Mouse (Mus musculus) ES-Bruce4 (cell line): Measurements from ENCODE around the gene Jaml. TPM values are rescaled to one million over a fixed set of nuclear protein-coding genes. Genes with fewer than 3 reads are reported as not detected.

ENCODE experiments used
- H3K27ac ChIP-seq: 2 replicates; pipeline ENCODE4 v1.5.1; 2012; ENCODE audit warnings: low read length, inconsistent platforms; ENCODE audit not compliant: insufficient read depth
- H3K27me3 ChIP-seq: 2 replicates; pipeline ENCODE4 v1.6.1; 2012; ENCODE audit warnings: mild to moderate bottlenecking, low read length, inconsistent platforms; ENCODE audit not compliant: control insufficient read depth, poor library complexity, insufficient read depth, severe bottlenecking
- H3K36me3 ChIP-seq: 2 replicates; pipeline ENCODE4 v1.6.1; 2012; ENCODE audit warnings: inconsistent platforms, mild to moderate bottlenecking, low read length, moderate library complexity; ENCODE audit not compliant: control insufficient read depth, poor library complexity, insufficient read depth, severe bottlenecking
- H3K4me1 ChIP-seq: one replicate; pipeline ENCODE4 v1.8.1; 2011; ENCODE audit warnings: low read length; ENCODE audit not compliant: control insufficient read depth, insufficient read depth
- H3K4me3 ChIP-seq: 2 replicates; pipeline ENCODE4 v1.5.1; 2011; ENCODE audit warnings: low read depth, mild to moderate bottlenecking, low read length
- H3K9ac ChIP-seq: 2 replicates; pipeline ENCODE4 v1.6.1; 2012; ENCODE audit warnings: low read depth, mild to moderate bottlenecking, inconsistent platforms; ENCODE audit not compliant: poor library complexity, severe bottlenecking
- H3K9me3 ChIP-seq: replicated peaks from 2 replicates; pipeline ENCODE4 v1.6.1; 2012; ENCODE audit warnings: mild to moderate bottlenecking, low read length, inconsistent platforms; ENCODE audit not compliant: control insufficient read depth, poor library complexity, insufficient read depth, severe bottlenecking
- CTCF ChIP-seq: IDR thresholded peaks from one replicate; pipeline ENCODE4 v1.8.1; 2011; ENCODE audit warnings: low read depth, low read length
- EP300 ChIP-seq: IDR thresholded peaks from 2 replicates; pipeline ENCODE4 v1.6.1; 2011; ENCODE audit warnings: low read depth, low read length; ENCODE audit not compliant: insufficient read depth
- POLR2A ChIP-seq: IDR thresholded peaks from one replicate; pipeline ENCODE4 v1.8.1; 2011; ENCODE audit warnings: low read length; ENCODE audit not compliant: insufficient read depth
- polyA plus RNA-seq: library from polyadenylated mRNA; stranded (reverse); fragments of >200 nt; gene quantifications from 2 replicates; pipeline ENCODE4 v1.2.4, GENCODE M21; 2011; ENCODE audit warnings: low read depth; ENCODE audit not compliant: missing spikeins, insufficient read depth, insufficient read length

Gene Jaml
- polyA plus RNA-seq, 1 experiment: not detected

DNA sequence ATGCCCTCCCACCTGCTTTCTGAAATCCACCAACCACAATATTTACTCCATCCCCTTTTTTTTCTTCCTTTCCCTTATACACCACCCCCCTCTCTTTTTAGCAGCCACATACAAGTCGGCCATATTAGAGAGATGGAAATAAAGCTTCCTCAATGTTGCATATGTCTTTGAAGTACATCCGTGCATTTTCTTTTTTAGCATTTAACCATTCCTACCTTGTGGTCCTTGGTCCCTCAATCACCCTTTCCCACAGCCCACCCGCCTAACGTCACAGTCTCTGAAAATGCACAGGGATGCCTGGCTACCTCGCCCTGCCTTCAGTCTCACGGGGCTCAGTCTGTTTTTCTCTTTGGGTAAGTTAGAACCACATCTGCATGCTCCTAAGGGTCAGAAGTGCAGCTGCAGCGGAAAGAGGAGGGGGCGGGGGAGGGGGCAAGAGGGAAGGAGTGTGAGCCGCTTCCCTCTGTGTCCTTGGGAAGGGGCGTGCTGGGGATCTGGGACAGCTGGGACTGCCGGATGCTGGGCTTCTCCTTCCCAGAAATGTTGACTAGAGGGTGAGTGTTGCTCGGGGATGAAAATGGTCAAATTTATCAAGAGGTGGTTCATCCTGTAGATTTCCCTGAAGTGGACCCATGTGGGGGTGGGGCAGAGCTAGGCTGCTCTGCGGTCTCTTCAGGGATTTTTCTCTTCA is 38.9 kb downstream of the Jaml start, which contains the start of gene Scn2b:
Gene Scn2b (plus strand): TSS at position 42 of the 691 bp plus-strand sequence.
- Histone ChIP-seq H3K4me1 (no peaks in the 10 kb centered on the region), H3K4me3 (peak within 1 kb of the TSS; percentile 66), H3K9ac (0 out of 2 replicates have a peak within 1 kb of the TSS, but pooled peaks have one; percentile 40), H3K36me3 (no peaks in the 10 kb centered on the region), H3K27ac (peak within 1 kb of the TSS; percentile 12; the same call in 1 of the 2 replicates), H3K27me3 (no peaks in the 10 kb centered on the region), H3K9me3 (no peaks in the 10 kb centered on the region)
- TF ChIP-seq CTCF (no peak), EP300 (0 out of 2 replicates have a peak, but pooled peaks have one; percentile 35), POLR2A (no peak)

DNA sequence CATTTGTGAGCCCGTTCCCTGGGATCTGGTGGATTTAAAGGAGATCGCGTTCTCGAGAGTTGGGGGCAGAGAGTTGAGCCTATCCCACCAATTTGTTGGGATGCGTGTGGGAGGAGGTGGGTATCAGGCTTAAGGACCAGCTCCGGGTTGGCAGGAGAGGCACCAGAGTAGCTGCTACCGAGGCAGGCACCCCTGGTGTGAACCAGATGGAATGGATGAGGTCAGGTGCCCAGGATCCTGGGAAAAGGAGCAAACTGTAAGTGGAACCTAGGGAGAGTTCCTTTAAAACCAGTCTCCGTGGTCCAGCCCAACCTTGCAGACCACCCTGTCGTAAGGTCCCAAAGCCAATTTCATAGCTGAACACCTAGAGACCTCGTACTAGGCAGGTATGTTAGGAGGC is 39.6 kb downstream of the Jaml start:
- Histone ChIP-seq H3K4me1 (no peaks in the 10 kb centered on the region), H3K36me3 (no peaks in the 10 kb centered on the region), H3K9me3 (no peaks in the 10 kb centered on the region), H3K27me3 (no peaks in the 10 kb centered on the region), H3K27ac (no peak overlapping the region), H3K9ac (0 out of 2 replicates have a peak overlapping the region, but pooled peaks have one; percentile 40), H3K4me3 (no peak overlapping the region)
- TF ChIP-seq POLR2A: no peak
- no peak for TF ChIP-seq CTCF
- no peak for TF ChIP-seq EP300

DNA sequence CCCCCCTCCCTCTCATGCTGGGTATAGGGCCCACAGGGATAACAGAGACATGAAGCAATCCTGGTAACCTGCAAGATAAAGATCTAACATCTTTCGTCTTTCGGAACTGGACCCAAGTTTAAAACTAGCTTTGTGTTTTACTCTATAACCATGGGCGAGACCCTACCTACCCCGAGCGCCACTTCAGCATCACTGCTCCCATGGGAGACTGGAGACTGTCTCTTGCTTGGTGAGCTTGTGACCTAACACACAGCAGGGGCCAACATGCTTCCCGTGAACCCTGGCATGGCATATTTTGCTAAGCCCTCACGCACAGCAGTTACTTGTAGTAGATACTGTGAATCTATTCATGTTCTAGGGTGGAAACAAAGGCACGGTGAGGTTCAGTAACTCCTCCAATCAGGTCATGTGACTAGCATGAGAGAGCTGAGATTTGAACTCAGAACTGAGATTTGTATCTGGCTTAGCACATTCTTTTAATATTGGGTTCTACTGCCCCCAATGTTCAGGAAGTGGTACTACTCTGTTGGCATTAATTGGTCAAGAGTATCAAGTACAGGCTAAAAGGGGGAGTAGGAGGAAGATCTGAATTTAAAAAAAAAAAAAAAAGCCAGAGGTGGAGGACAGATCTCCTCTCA is 40.5 kb downstream of the Jaml start:
- Histone ChIP-seq H3K36me3 (no peaks in the 10 kb centered on the region), H3K27ac (no peak overlapping the region), H3K4me1 (no peaks in the 10 kb centered on the region), H3K4me3 (no peak overlapping the region), H3K27me3 (no peaks in the 10 kb centered on the region), H3K9ac (no peak overlapping the region), H3K9me3 (no peaks in the 10 kb centered on the region)
- TF ChIP-seq POLR2A (no peak), CTCF (no peak), EP300 (no peak)

DNA sequence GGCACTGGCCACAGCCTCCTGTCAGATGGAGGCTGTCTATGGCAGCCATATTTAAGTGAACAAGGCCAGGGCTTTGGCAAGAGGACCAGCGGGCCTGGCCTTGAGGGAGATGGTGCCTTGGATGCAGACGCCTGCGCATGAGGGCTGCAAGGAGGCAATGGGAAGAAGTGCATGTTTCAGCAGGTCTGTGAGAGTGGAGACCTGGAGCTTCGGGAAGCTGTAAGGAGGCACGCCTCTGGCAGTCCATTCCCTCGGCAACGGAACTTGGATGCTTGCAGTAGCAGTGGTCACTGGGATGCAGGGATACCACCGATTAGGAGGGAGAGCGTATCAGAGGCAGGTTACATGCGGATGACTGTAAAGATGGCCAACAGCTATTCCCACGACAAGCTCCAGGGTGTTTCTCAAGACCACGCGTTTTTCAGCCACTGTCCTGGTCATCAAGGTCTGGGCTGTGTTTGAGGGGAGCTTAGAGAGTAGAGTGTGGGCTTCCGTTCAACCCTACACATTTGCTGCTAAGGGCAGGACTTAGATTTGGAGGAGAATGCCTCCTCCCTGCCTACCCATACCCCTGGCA is 41.1 kb downstream of the Jaml start:
- no peaks in the 10 kb centered on the region for H3K4me1 ChIP-seq
- no peaks in the 10 kb centered on the region for H3K36me3 ChIP-seq
- no peak overlapping the region for H3K27ac ChIP-seq
- H3K9ac ChIP-seq: no peak overlapping the region
- no peak for TF ChIP-seq EP300
- no peak for TF ChIP-seq CTCF
- TF ChIP-seq POLR2A: no peak
- H3K9me3 ChIP-seq: no peaks in the 10 kb centered on the region
- no peak overlapping the region for H3K4me3 ChIP-seq
- no peaks in the 10 kb centered on the region for H3K27me3 ChIP-seq

DNA sequence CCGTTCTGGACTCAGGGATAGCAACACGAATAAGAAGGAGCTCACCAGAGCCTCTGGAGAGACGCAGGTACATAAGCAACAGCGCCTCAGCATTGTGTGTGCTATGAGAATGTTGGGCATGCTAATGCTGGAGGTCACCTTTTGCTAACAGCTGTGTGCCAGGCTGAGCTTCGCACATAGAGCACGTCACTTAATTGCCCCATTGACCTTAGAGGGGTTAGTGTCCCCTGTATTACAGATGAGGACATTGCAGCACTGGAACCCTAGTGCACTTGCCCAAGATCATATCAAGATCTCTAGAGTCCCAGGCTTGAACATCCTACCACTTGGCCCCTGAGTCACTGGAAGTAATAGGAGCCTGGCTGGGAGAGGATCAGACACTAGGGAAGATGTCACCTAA is 41.6 kb downstream of the Jaml start:
- Histone ChIP-seq H3K9me3 (no peaks in the 10 kb centered on the region), H3K9ac (no peak overlapping the region), H3K27me3 (no peaks in the 10 kb centered on the region), H3K27ac (no peak overlapping the region), H3K4me1 (no peaks in the 10 kb centered on the region), H3K4me3 (no peak overlapping the region), H3K36me3 (no peaks in the 10 kb centered on the region)
- TF ChIP-seq POLR2A: no peak
- TF ChIP-seq CTCF: no peak
- TF ChIP-seq EP300: no peak
